Comparison of ENCODE assay signal across 10 mouse cellular contexts in genomic region chr9:27464006-27464405, GRCm38 (mm10).
"Had no signal": no experiment of that assay in that cellular context is flagged by ENCODE, and none has a peak within 500 bp of the region (broad histone marks: within the 10 kb centered on the region; RNA-seq: fewer than 3 reads in every experiment).

No protein-coding gene starts in this region.

- DNase-seq: retina, postnatal 1 day; right cerebral cortex, postnatal 14 days; right cerebral cortex, postnatal 25 days; spleen, adult 18-20 months; thymus, adult 18-20 months; thymus, adult 2 months; thymus, postnatal 14 days; thymus, postnatal 25 days; thymus, postnatal 36 days; thymus, postnatal 4 days had no signal
